Mouse (Mus musculus): Measurements from ENCODE around the gene Unc5b.

- TF ChIP-seq CTCF (IDR thresholded peaks at IDR 0.05; ENCODE audit: low read depth) (no peak), EP300 (IDR thresholded peaks at IDR 0.05; ENCODE audit: low read depth) (no peak)
Measured at GRCm38 (mm10) chr10:60823744-60824143, 7.6 kb downstream of the Unc5b start.

Measured in liver, embryonic 14.5 days (tissue).